Mouse (Mus musculus): ENCODE measurements at regions not wholly inside any gene's neighbourhood (a gene's known extent, or its start where the extent isn't known, plus 50 kb on each side); places are given as distances from the start of the nearest gene placed in this dataset.

DNA sequence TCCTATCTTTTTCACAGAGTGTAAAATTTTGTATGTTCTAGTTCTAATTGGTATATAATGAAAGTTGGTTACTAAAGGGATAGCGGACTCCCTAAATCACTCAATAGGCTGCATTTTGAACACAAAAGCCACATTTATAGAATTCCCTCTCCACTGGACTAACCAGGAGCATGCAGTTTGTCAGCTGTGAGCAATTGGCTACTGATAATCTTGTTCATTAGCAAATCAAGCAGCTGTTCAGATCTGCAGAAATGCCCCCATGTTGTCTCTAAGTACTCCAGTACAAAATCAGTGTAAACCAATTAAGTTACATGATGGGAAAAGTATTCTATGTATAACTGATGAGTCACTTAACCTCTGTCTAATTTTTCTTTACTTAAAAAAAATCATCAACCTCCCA lies 1051.7 kb upstream of the Nr2f1 start:
- ChIA-PET POLR2A (no interaction called here), CTCF (no interaction called here)

Data from embryonic stem cell, embryonic (primary cell).